Mouse (Mus musculus) c-Kit-negative CD71-positive TER-119-positive erythroid progenitor cells, embryonic 14.5 days (primary cell): ENCODE measurements around the gene Tspan6.

Experiments used
- DNase-seq: peaks from one replicate; pipeline ENCODE4 v3.0.0-alpha.2; 2013; ENCODE audit warnings: low read depth, low spot score

The Tspan6 gene

GRCm38 (mm10) chrX:133898014-133898542, at the start of gene Tspan6:
TSS of gene Tspan6 (minus strand) at chrX:133898429.
- no peak for DNase-seq

- no peak for DNase-seq
Measured at GRCm38 (mm10) chrX:133947427-133947826, 49.2 kb upstream of the Tspan6 start.

GRCm38 (mm10) chrX:133939561-133939960, 41.3 kb upstream of the Tspan6 start:
- DNase-seq = no peak

GRCm38 (mm10) chrX:133936605-133937225, 38.5 kb upstream of the Tspan6 start:
- DNase-seq = no peak

- DNase-seq = peak; percentile 5
Measured at GRCm38 (mm10) chrX:133931302-133932013, 33.2 kb upstream of the Tspan6 start.

- DNase-seq = no peak
Measured at GRCm38 (mm10) chrX:133926760-133927159, 28.5 kb upstream of the Tspan6 start.

- no peak for DNase-seq
Measured at GRCm38 (mm10) chrX:133921187-133921586, 23.0 kb upstream of the Tspan6 start.

DNA sequence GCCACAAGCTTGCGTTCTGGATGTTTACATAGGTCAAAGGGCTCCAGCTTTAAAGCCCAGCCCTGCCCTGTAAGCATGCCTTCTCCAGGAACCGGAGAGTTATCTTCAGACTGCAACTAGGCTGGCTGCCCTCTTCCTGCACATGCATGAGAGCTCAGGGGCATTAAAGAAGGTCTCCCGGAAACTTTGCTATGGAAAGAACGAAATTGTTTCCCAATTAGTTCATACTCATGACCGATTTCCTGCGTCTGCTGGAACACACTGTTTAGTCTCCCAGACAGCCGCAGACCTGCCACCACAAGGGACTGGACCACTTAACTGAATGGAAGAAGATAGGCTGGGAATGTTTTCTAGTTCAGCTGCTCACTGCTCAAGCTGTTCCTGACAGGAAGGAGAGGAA, 16.0 kb upstream of the Tspan6 start:
- no peak for DNase-seq

DNA sequence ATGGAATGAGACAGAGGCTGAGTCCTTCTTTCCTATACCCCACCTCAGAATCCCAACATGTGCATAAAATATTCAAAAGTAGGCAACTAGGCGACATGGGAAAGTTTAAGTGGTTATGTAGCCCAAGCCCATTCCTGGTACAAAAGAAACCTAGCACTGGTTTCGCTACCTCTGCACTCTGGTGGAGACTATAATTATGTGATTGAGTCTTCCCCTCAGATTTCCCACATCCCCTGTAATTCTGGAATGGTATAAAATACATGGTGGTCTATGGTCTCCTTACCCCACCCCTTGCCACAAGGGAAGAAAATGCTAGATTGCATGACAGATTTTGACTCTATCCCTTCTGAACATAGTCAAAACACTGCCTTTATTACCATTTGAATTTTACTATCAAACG, 14.8 kb upstream of the Tspan6 start:
- no peak for DNase-seq

GRCm38 (mm10) chrX:133911397-133912103, 13.3 kb upstream of the Tspan6 start:
- no peak for DNase-seq

GRCm38 (mm10) chrX:133908261-133908660, 10.0 kb upstream of the Tspan6 start, which contains the start of gene Srpx2:
TSS of gene Srpx2 (plus strand) at chrX:133908426.
- DNase-seq = no peak

GRCm38 (mm10) chrX:133888111-133888510, 10.1 kb downstream of the Tspan6 start:
- no peak for DNase-seq

- no peak for DNase-seq
Measured at GRCm38 (mm10) chrX:133887308-133887707, 10.9 kb downstream of the Tspan6 start.

DNA sequence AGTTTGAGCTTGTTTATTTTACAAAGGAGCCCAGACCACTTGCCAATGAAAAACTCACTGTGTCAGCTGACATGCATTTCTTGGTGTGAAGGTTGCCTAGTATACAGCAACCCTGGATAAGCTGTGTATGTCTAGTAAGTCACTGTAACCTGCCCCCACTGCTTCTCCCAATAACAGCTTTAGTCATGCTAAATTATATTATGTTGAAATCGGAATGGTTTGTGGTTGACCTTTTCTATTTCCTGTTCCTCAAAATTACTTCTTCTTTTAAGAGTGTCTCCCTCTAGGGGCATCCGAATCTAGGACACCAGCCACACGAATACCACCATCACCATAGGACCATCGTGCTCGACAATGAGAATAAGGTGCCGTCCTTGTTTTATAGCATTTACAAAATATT, 28.5 kb downstream of the Tspan6 start:
- no peak for DNase-seq

DNA sequence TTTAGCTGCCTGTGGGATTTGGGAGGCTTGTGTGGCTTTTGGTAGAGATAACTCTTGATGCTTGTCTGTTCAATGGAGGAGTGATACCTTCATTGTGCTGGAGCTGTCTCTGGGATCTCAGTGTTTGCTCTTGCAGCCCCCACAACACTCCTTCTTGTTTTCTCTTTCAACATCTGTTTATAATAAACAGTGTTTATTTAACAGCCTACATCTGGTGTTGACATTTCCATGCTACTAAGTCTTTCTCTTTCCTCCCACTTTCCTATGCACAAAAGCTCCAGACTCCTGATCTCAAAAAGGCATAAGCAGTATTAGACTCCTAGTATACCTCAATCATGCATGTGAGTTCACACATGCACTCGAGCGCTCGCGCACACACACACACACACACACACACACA, 44.6 kb downstream of the Tspan6 start:
- no peak for DNase-seq

DNA sequence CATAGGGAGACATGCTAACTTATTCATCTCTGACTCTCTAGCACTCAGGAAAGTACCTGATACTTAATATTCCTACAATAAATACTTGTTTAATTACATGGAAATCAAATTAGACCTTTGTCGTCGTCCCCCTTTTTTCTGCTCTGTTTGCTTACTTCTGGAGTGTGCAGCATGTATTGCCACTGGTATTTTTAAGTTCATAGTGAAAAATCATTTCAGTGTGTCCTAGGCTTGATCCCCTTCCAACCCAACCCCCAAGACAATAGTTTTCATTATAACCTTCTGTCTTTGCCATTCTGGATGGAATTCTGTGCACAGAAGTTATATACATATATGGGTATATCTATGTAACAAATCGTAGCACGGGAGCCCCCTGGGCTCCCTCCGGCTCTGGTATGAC, 47.5 kb downstream of the Tspan6 start, which contains the start of gene Tnmd:
TSS of gene Tnmd (plus strand) at position 301 of the 400 bp plus-strand sequence.
- DNase-seq = no peak
